ENCODE assay signal across 14 mouse cellular contexts in the genomic region with DNA sequence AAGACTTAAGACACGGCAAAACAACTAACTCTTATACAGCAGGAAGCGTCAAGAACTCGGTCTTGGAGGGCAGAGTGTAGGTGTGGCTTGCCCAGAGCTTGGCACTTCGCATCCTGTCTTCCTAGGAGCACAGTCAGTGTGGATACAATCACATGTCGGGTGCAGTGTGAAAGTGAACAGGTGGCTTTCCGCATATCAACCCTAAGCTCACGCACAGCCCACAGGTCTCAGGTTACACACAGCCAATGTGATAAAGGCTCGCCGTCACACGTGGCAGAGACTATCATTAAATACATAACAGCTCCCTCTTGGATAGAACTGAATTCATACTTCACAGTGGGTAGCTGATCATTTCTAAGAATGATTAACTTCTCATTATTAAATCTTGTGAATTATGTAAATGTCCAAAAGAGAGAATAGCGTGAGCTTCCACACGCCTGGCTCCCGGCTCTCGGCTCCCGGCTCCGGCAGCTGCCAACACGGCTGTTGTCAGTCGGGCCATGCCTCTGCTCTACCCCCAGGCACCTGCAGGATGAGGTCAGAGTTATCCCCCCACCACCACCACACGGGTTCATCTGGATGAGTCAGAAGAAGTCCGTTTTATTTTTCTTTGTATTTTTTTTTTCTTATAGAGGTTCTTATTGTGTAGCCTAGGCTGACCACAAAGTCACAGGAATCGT.
DNase-seq lines count a peak whose midpoint lies in the region; ATAC-seq lines count a peak whose summit lies in the region.
"Had no signal": no experiment of that assay in that cellular context is flagged by ENCODE, and none has a peak within 500 bp of the region (broad histone marks: within the 10 kb centered on the region; RNA-seq: fewer than 3 reads in every experiment).

No protein-coding gene starts in this region.

- no peak overlapping the region for H3K27ac ChIP-seq in heart, embryonic 14.5 days (replicated peaks in 1 of 2; ENCODE audit: control insufficient read depth in 1 of 2, insufficient read depth in 1 of 2, low read depth in 2 of 2, low read length in 2 of 2)
- no peak overlapping the region for H3K27ac ChIP-seq in midbrain, embryonic 16.5 days (ENCODE audit: low read length)
- H3K27ac ChIP-seq in midbrain, embryonic 10.5 days (replicated peaks): no peak overlapping the region
- no peak overlapping the region for H3K27ac ChIP-seq in limb, embryonic 12.5 days
- H3K27ac ChIP-seq: forebrain, embryonic 12.5 days; liver, embryonic 14.5 days; macrophage had no signal

- H3K27me3 ChIP-seq in heart, embryonic 14.5 days (ENCODE audit: control insufficient read depth, insufficient read depth, low read length): no peaks in the 10 kb centered on the region
- no peaks in the 10 kb centered on the region for H3K27me3 ChIP-seq in midbrain, embryonic 16.5 days (ENCODE audit: control insufficient read depth, insufficient read depth, low read depth, low read length)
- no peaks in the 10 kb centered on the region for H3K27me3 ChIP-seq in midbrain, embryonic 10.5 days (ENCODE audit: low read depth, poor library complexity, severe bottlenecking)
- H3K27me3 ChIP-seq in limb, embryonic 12.5 days: no peaks in the 10 kb centered on the region
- H3K27me3 ChIP-seq: forebrain, embryonic 12.5 days had no signal

- 64% methylated on average over 21 of the region's 21 CpGs for WGBS in heart, embryonic 14.5 days
- WGBS in midbrain, embryonic 16.5 days: 81% methylated on average over 21 of the region's 21 CpGs
- 90% methylated on average over 21 of the region's 21 CpGs for WGBS in midbrain, embryonic 10.5 days
- 65% methylated on average over 21 of the region's 21 CpGs for WGBS in limb, embryonic 12.5 days

- H3K9ac ChIP-seq in heart, embryonic 14.5 days (ENCODE audit: low read length): no peak overlapping the region
- H3K9ac ChIP-seq in midbrain, embryonic 16.5 days (ENCODE audit: low read depth, low read length): no peak overlapping the region
- no peak overlapping the region for H3K9ac ChIP-seq in limb, embryonic 12.5 days (replicated peaks)
- H3K9ac ChIP-seq: forebrain, embryonic 12.5 days; liver, embryonic 14.5 days had no signal

- H3K4me1 ChIP-seq in heart, embryonic 14.5 days (ENCODE audit: control insufficient read depth in 2 of 2, insufficient read depth in 2 of 2, low read length in 2 of 2): peaks cover 0 to 3% of the 10 kb centered on the region in 2 experiments; a peak in 2 of 4 replicates
- H3K4me1 ChIP-seq in midbrain, embryonic 16.5 days (ENCODE audit: control insufficient read depth, insufficient read depth, low read length): no peaks in the 10 kb centered on the region
- H3K4me1 ChIP-seq in midbrain, embryonic 10.5 days: no peaks in the 10 kb centered on the region
- 0 out of 2 replicates have a peak, but pooled peaks cover 3% of the 10 kb centered on the region for H3K4me1 ChIP-seq in limb, embryonic 12.5 days (replicated peaks)
- H3K4me1 ChIP-seq: forebrain, embryonic 12.5 days had no signal

- H3K9me3 ChIP-seq in heart, embryonic 14.5 days (ENCODE audit: control insufficient read depth, low read length): no peaks in the 10 kb centered on the region
- no peaks in the 10 kb centered on the region for H3K9me3 ChIP-seq in midbrain, embryonic 16.5 days (replicated peaks; ENCODE audit: control insufficient read depth, low read length, poor library complexity, severe bottlenecking)
- no peaks in the 10 kb centered on the region for H3K9me3 ChIP-seq in midbrain, embryonic 10.5 days (replicated peaks)
- H3K9me3 ChIP-seq in limb, embryonic 12.5 days: no peaks in the 10 kb centered on the region
- H3K9me3 ChIP-seq: forebrain, embryonic 12.5 days had no signal

- no peaks in the 10 kb centered on the region for H3K36me3 ChIP-seq in heart, embryonic 14.5 days (ENCODE audit: control insufficient read depth, insufficient read depth, low read length)
- H3K36me3 ChIP-seq in midbrain, embryonic 16.5 days (ENCODE audit: control insufficient read depth, insufficient read depth, low read length): no peaks in the 10 kb centered on the region
- no peaks in the 10 kb centered on the region for H3K36me3 ChIP-seq in midbrain, embryonic 10.5 days
- H3K36me3 ChIP-seq in limb, embryonic 12.5 days: no peaks in the 10 kb centered on the region
- H3K36me3 ChIP-seq: forebrain, embryonic 12.5 days had no signal

- H3K4me2 ChIP-seq in heart, embryonic 14.5 days (ENCODE audit: low read length): 0 out of 2 replicates have a peak overlapping the region, but pooled peaks have one; percentile 16
- H3K4me2 ChIP-seq in midbrain, embryonic 16.5 days (ENCODE audit: low read length): no peak overlapping the region
- no peak overlapping the region for H3K4me2 ChIP-seq in limb, embryonic 12.5 days
- H3K4me2 ChIP-seq: forebrain, embryonic 12.5 days had no signal

- DNase-seq in heart, postnatal 4 days: no peak
- DNase-seq in midbrain, embryonic 10.5 days (ENCODE audit: low spot score): no peak
- no peak for DNase-seq in kidney, postnatal 36 days
- DNase-seq in c-Kit-positive CD71-positive TER-119-positive erythroid progenitor cells, embryonic 14.5 days (ENCODE audit: low spot score): no peak
- DNase-seq: adrenal gland, adult 8-10 months; kidney, adult 11 months; kidney, postnatal 4 days; thymus, postnatal 36 days had no signal

- no peak for ATAC-seq in heart, embryonic 14.5 days (ENCODE audit: insufficient number of reproducible peaks, insufficient read depth, low FRiP score, low read depth)
- ATAC-seq in midbrain, embryonic 16.5 days: peak; percentile 36; the same call in 1 of the 2 replicates
- 0 out of 2 replicates have a peak, but pooled peaks have one; percentile 78 for ATAC-seq in limb, embryonic 12.5 days (ENCODE audit: insufficient number of reproducible peaks, insufficient read depth, low FRiP score, low TSS enrichment, low read depth)

- H3K4me3 ChIP-seq in heart, embryonic 14.5 days (ENCODE audit: control insufficient read depth in 1 of 2, insufficient read depth in 1 of 2, low read depth in 1 of 2, low read length in 2 of 2): no peak overlapping the region
- no peak overlapping the region for H3K4me3 ChIP-seq in midbrain, embryonic 16.5 days (ENCODE audit: low read depth, low read length)
- no peak overlapping the region for H3K4me3 ChIP-seq in midbrain, embryonic 10.5 days
- no peak overlapping the region for H3K4me3 ChIP-seq in limb, embryonic 12.5 days (replicated peaks)
- H3K4me3 ChIP-seq: forebrain, embryonic 12.5 days had no signal
